15 mouse cellular contexts compared by ENCODE assay signal in the genomic region with DNA sequence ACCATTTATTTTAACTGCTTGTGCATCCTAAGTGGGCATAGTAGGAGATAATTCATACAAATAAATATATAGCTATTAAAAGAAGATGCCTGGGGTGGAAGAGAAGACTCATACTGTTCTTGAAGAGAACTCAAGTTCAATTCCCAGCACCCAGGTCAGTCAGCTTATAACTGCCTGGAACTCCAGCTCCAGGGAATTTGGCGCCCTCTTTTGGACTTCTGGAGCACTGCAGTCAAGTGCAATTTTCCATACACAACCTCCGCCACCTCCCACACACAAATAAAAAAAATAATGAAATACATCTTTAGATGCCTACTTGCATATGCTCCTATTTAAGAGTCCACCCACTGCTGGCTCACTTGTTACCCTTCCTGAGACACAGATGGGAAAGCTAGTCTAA.
DNase-seq lines count a peak whose midpoint lies in the region; ATAC-seq and TF ChIP-seq lines count a peak whose summit lies in the region.
"Had no signal": no experiment of that assay in that cellular context is flagged by ENCODE, and none has a peak within 500 bp of the region (broad histone marks: within the 10 kb centered on the region; RNA-seq: fewer than 3 reads in every experiment).

No protein-coding gene starts in this region.

- no peak for ATAC-seq in intestine, postnatal 0 days
- ATAC-seq in intestine, embryonic 16.5 days = no peak
- ATAC-seq in lung, postnatal 0 days = no peak

- no peaks in the 10 kb centered on the region for H3K9me3 ChIP-seq in intestine, postnatal 0 days (ENCODE audit: control insufficient read depth)
- H3K9me3 ChIP-seq in intestine, embryonic 16.5 days (ENCODE audit: control insufficient read depth, low read length) = no peaks in the 10 kb centered on the region
- no peaks in the 10 kb centered on the region for H3K9me3 ChIP-seq in lung, postnatal 0 days (ENCODE audit: low read length)
- H3K9me3 ChIP-seq in MEL (replicated peaks; ENCODE audit: insufficient read depth, low read length) = no peaks in the 10 kb centered on the region
- H3K9me3 ChIP-seq: heart, embryonic 13.5 days; liver, embryonic 13.5 days had no signal

- 0 out of 2 replicates have a peak, but pooled peaks cover 5% of the 10 kb centered on the region for H3K4me1 ChIP-seq in intestine, postnatal 0 days (replicated peaks; ENCODE audit: control insufficient read depth, insufficient read depth, low read length)
- peaks cover 42% of the 10 kb centered on the region for H3K4me1 ChIP-seq in intestine, embryonic 16.5 days (ENCODE audit: control insufficient read depth, insufficient read depth, low read length)
- H3K4me1 ChIP-seq in lung, postnatal 0 days (ENCODE audit: insufficient read depth, low read depth, low read length) = peaks cover 6% of the 10 kb centered on the region; the same call in 1 of the 2 replicates
- peaks cover 34 to 64% of the 10 kb centered on the region in 2 experiments for H3K4me1 ChIP-seq in MEL (ENCODE audit: control insufficient read depth in 1 of 2, insufficient read depth in 2 of 2, low read length in 2 of 2)
- H3K4me1 ChIP-seq in small intestine, adult 2 months (ENCODE audit: control insufficient read depth, insufficient read depth, insufficient read length, low read length) = peaks cover 9% of the 10 kb centered on the region; the same call in 1 of the 2 replicates

- no peak for TF ChIP-seq EP300 in lung, postnatal 0 days (IDR thresholded peaks at IDR 0.05)
- TF ChIP-seq EP300 in MEL (IDR thresholded peaks at IDR 0.05; ENCODE audit: low read depth in 1 of 2, low read length in 2 of 2) = no peak

- no peak overlapping the region for H3K4me3 ChIP-seq in intestine, postnatal 0 days (ENCODE audit: low read depth, low read length)
- H3K4me3 ChIP-seq in intestine, embryonic 16.5 days (ENCODE audit: low read length) = no peak overlapping the region
- H3K4me3 ChIP-seq in lung, postnatal 0 days (ENCODE audit: low read depth, low read length) = no peak overlapping the region
- no peak overlapping the region for H3K4me3 ChIP-seq in MEL (ENCODE audit: control insufficient read depth in 1 of 2, insufficient read depth in 1 of 2, low read depth in 2 of 2, low read length in 2 of 2)
- H3K4me3 ChIP-seq in small intestine, adult 2 months (ENCODE audit: low read depth, low read length) = no peak overlapping the region
- H3K4me3 ChIP-seq: erythroblast, embryonic 14.5 days; heart, embryonic 13.5 days; hindbrain, embryonic 10.5 days; liver, embryonic 13.5 days had no signal

- no peaks in the 10 kb centered on the region for H3K27me3 ChIP-seq in intestine, postnatal 0 days (replicated peaks; ENCODE audit: control insufficient read depth, insufficient read depth, low read length)
- H3K27me3 ChIP-seq in intestine, embryonic 16.5 days (replicated peaks; ENCODE audit: control insufficient read depth, insufficient read depth, low read length) = no peaks in the 10 kb centered on the region
- no peaks in the 10 kb centered on the region for H3K27me3 ChIP-seq in lung, postnatal 0 days (replicated peaks; ENCODE audit: insufficient read depth, low read length)
- no peaks in the 10 kb centered on the region for H3K27me3 ChIP-seq in MEL (ENCODE audit: control insufficient read depth in 1 of 2, insufficient read depth in 2 of 2, low read length in 2 of 2)
- no peaks in the 10 kb centered on the region for H3K27me3 ChIP-seq in small intestine, adult 2 months (ENCODE audit: control insufficient read depth, insufficient read depth, low read length)
- H3K27me3 ChIP-seq: liver, embryonic 13.5 days had no signal

- H3K9ac ChIP-seq in intestine, postnatal 0 days (ENCODE audit: low read depth, low read length) = no peak overlapping the region
- H3K9ac ChIP-seq in intestine, embryonic 16.5 days (ENCODE audit: low read depth, low read length) = no peak overlapping the region
- no peak overlapping the region for H3K9ac ChIP-seq in lung, postnatal 0 days (replicated peaks; ENCODE audit: low read depth)
- H3K9ac ChIP-seq in MEL (ENCODE audit: control insufficient read depth, low read depth, low read length, poor library complexity, severe bottlenecking) = no peak overlapping the region
- H3K9ac ChIP-seq: heart, embryonic 13.5 days; liver, embryonic 13.5 days had no signal

- no peak overlapping the region for H3K4me2 ChIP-seq in intestine, postnatal 0 days (replicated peaks; ENCODE audit: low read depth)
- no peak overlapping the region for H3K4me2 ChIP-seq in intestine, embryonic 16.5 days (ENCODE audit: low read depth, low read length)
- no peak overlapping the region for H3K4me2 ChIP-seq in lung, postnatal 0 days (replicated peaks; ENCODE audit: low read depth, low read length)
- H3K4me2 ChIP-seq: heart, embryonic 13.5 days; liver, embryonic 13.5 days had no signal

- H3K27ac ChIP-seq in intestine, postnatal 0 days (ENCODE audit: low read depth, low read length) = no peak overlapping the region
- no peak overlapping the region for H3K27ac ChIP-seq in intestine, embryonic 16.5 days (ENCODE audit: low read length)
- H3K27ac ChIP-seq in lung, postnatal 0 days (ENCODE audit: low read length) = no peak overlapping the region
- no peak overlapping the region for H3K27ac ChIP-seq in MEL (ENCODE audit: control insufficient read depth, low read depth, low read length)
- no peak overlapping the region for H3K27ac ChIP-seq in small intestine, adult 2 months (ENCODE audit: insufficient read depth, low read depth, low read length)
- H3K27ac ChIP-seq: heart, embryonic 13.5 days had no signal

- no peaks in the 10 kb centered on the region; the same call in 1 of the 2 replicates for H3K79me2 ChIP-seq in MEL (ENCODE audit: control insufficient read depth, insufficient read depth, low read length, poor library complexity)

- TF ChIP-seq POLR2A in MEL (IDR thresholded peaks at IDR 0.05; ENCODE audit: control insufficient read depth in 1 of 2, insufficient read depth in 1 of 2, low read depth in 1 of 2, low read length in 2 of 2, poor library complexity in 1 of 2) = no peak
- TF ChIP-seq POLR2A in small intestine, adult 2 months (IDR thresholded peaks at IDR 0.05; ENCODE audit: low read depth, low read length) = no peak

- WGBS in intestine, postnatal 0 days = 97% methylated on average over 2 of the region's 2 CpGs
- 83% methylated on average over 2 of the region's 2 CpGs for WGBS in intestine, embryonic 16.5 days
- 93% methylated on average over 2 of the region's 2 CpGs for WGBS in lung, postnatal 0 days
- 99% methylated on average over 2 of the region's 2 CpGs for WGBS in small intestine, adult 2 months

- DNase-seq in lung, postnatal 0 days (ENCODE audit: low spot score) = no peak
- no peak for DNase-seq in lung, postnatal 4 days
- peak; percentile 39 for DNase-seq in MEL (ENCODE audit: low read depth, low spot score)
- no peak for DNase-seq in cerebellum, postnatal 14 days
- DNase-seq in layer of hippocampus, postnatal 25 days (ENCODE audit: extremely low spot score in 1 of 2, low spot score in 1 of 2) = no peak
- DNase-seq: cerebellum, adult 8-10 months; gastrocnemius, postnatal 25 days; kidney, adult 11 months; liver, embryonic 13.5 days had no signal

- H3K36me3 ChIP-seq in intestine, postnatal 0 days (ENCODE audit: control insufficient read depth, insufficient read depth) = no peaks in the 10 kb centered on the region; the same call in 1 of the 2 replicates
- no peaks in the 10 kb centered on the region for H3K36me3 ChIP-seq in intestine, embryonic 16.5 days (ENCODE audit: control insufficient read depth, insufficient read depth, low read length)
- no peaks in the 10 kb centered on the region for H3K36me3 ChIP-seq in lung, postnatal 0 days (ENCODE audit: insufficient read depth, low read length)
- H3K36me3 ChIP-seq in MEL (ENCODE audit: control insufficient read depth in 1 of 2, insufficient read depth in 2 of 2, low read length in 2 of 2) = peaks cover 0 to 51% of the 10 kb centered on the region in 2 experiments; a peak in 2 of 4 replicates
- no peaks in the 10 kb centered on the region for H3K36me3 ChIP-seq in small intestine, adult 2 months (ENCODE audit: control insufficient read depth, insufficient read depth, low read length)
- H3K36me3 ChIP-seq: heart, embryonic 13.5 days; hindbrain, embryonic 10.5 days; liver, embryonic 13.5 days had no signal

- peak; percentile 54 for TF ChIP-seq RAD21 in MEL (IDR thresholded peaks at IDR 0.05; ENCODE audit: low read depth, low read length)

- TF ChIP-seq CTCF in intestine, postnatal 0 days (IDR thresholded peaks at IDR 0.05; ENCODE audit: low read depth) = peak; percentile 56
- peak; percentile 43 for TF ChIP-seq CTCF in lung, postnatal 0 days (IDR thresholded peaks at IDR 0.05)
- peak; percentile 62 to 64 (median 62) for TF ChIP-seq CTCF in MEL (IDR thresholded peaks at IDR 0.05 in 2 of 3, conservative IDR thresholded peaks at IDR 0.05 in 1 of 3; ENCODE audit: control insufficient read depth in 1 of 3, insufficient read depth in 1 of 3, low read depth in 2 of 3, low read length in 3 of 3, poor library complexity in 1 of 3, severe bottlenecking in 1 of 3)
- TF ChIP-seq CTCF in small intestine, adult 2 months (IDR thresholded peaks at IDR 0.05; ENCODE audit: extremely low read depth, insufficient read length, insufficient replicate concordance, low read depth, low read length) = peak; percentile 50; the same call in 1 of the 2 replicates

TF ChIP-seq in MEL, 35 proteins besides CTCF, POLR2A, EP300 and RAD21:
- TF ChIP-seq ZC3H11A (IDR thresholded peaks at IDR 0.05; ENCODE audit: low read depth, low read length) = peak; percentile 35; the same call in 1 of the 2 replicates
- TF ChIP-seq SMC3 (IDR thresholded peaks at IDR 0.05; ENCODE audit: low read depth, low read length) = peak; percentile 33; the same call in 1 of the 2 replicates
- no peak for TF ChIP-seq HCFC1 (IDR thresholded peaks at IDR 0.05; ENCODE audit: low read depth, low read length)
TF ChIP-seq in MEL: peak in this region for 2.
